Mouse (Mus musculus): ENCODE data around the gene Dbi. TPM values are rescaled to one million over a fixed set of nuclear protein-coding genes. Genes with fewer than 3 reads are reported as not detected.

Dbi gene
- polyA plus RNA-seq, 1 experiment, result 247 TPM

- no peaks in the 10 kb centered on the region for H3K36me3 ChIP-seq (ENCODE audit: control insufficient read depth, insufficient read depth, low read length)
- no peak overlapping the region for H3K27ac ChIP-seq (ENCODE audit: control insufficient read depth, insufficient read depth, low read length)
- no peak for DNase-seq
- H3K4me1 ChIP-seq (replicated peaks; ENCODE audit: control insufficient read depth, insufficient read depth, low read length), result no peaks in the 10 kb centered on the region
- no peak overlapping the region for H3K4me3 ChIP-seq (ENCODE audit: control insufficient read depth, insufficient read depth, low read length)
- TF ChIP-seq POLR2A (IDR thresholded peaks at IDR 0.05; ENCODE audit: control insufficient read depth, extremely low read depth, insufficient read depth, low read length, poor library complexity), result no peak
- no peak for TF ChIP-seq CTCF (IDR thresholded peaks at IDR 0.05; ENCODE audit: borderline replicate concordance, control insufficient read depth, extremely low read depth, insufficient read depth, low read length, poor library complexity)
- H3K27me3 ChIP-seq (ENCODE audit: control insufficient read depth, insufficient read depth, low read length), result no peaks in the 10 kb centered on the region
- WGBS, result 94% methylated on average over 8 of the region's 8 CpGs
These were observed 29.9 kb downstream of the Dbi start for GRCm38 (mm10) chr1:120090880-120091570.

DNA sequence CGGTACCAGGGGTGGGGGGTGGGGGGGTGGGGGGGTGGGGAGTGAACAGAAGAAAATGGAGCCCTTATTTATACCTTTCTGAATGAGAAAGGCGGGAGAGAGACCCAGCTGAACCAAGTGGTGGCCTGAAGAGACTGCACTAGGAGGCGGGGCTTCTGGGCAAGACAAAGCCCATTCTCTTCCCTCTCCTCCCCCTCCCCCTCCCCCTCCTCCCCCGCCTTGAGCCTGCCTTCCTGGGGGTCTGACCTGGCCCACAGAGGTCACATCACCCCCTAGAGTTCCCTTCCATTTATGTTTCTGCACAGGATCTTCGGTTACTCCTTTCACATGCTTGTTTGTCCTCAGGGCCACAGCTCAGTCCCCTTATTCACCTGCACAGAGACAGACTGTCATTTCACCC, 31.7 kb downstream of the Dbi start:
- no peak for TF ChIP-seq POLR2A (IDR thresholded peaks at IDR 0.05; ENCODE audit: control insufficient read depth, extremely low read depth, insufficient read depth, low read length, poor library complexity)
- no peak for TF ChIP-seq CTCF (IDR thresholded peaks at IDR 0.05; ENCODE audit: borderline replicate concordance, control insufficient read depth, extremely low read depth, insufficient read depth, low read length, poor library complexity)
- no peaks in the 10 kb centered on the region for H3K4me1 ChIP-seq (replicated peaks; ENCODE audit: control insufficient read depth, insufficient read depth, low read length)
- no peaks in the 10 kb centered on the region for H3K27me3 ChIP-seq (ENCODE audit: control insufficient read depth, insufficient read depth, low read length)
- no peak for DNase-seq
- H3K4me3 ChIP-seq (ENCODE audit: control insufficient read depth, insufficient read depth, low read length), result no peak overlapping the region
- no peak overlapping the region for H3K27ac ChIP-seq (ENCODE audit: control insufficient read depth, insufficient read depth, low read length)
- WGBS, result 67% methylated on average over 5 of the region's 5 CpGs
- H3K36me3 ChIP-seq (ENCODE audit: control insufficient read depth, insufficient read depth, low read length), result no peaks in the 10 kb centered on the region

DNA sequence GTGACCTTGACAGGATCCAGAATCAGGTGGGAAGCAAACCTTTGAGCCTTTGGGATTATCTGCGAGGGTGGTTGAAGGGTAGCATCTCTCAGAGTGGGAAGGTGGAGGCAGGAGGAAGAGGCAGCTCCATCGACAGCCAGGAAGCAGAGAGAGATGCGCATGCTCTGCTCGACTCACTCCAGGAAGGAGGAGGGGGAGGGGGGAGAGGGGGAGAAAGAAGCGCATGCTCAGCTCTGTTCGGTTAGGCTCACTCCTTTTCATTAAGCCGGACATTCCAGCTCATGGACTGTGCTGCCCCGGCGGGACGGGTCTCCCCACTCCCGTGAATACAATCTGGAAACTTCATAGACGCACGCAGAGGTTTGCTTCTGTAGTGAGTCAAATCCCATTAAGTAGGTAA, 34.2 kb downstream of the Dbi start:
- no peak for DNase-seq
- no peak overlapping the region for H3K27ac ChIP-seq (ENCODE audit: control insufficient read depth, insufficient read depth, low read length)
- no peak overlapping the region for H3K4me3 ChIP-seq (ENCODE audit: control insufficient read depth, insufficient read depth, low read length)
- H3K4me1 ChIP-seq (replicated peaks; ENCODE audit: control insufficient read depth, insufficient read depth, low read length), result no peaks in the 10 kb centered on the region
- H3K36me3 ChIP-seq (ENCODE audit: control insufficient read depth, insufficient read depth, low read length), result no peaks in the 10 kb centered on the region
- no peak for TF ChIP-seq CTCF (IDR thresholded peaks at IDR 0.05; ENCODE audit: borderline replicate concordance, control insufficient read depth, extremely low read depth, insufficient read depth, low read length, poor library complexity)
- 84% methylated on average over 13 of the region's 13 CpGs for WGBS
- H3K27me3 ChIP-seq (ENCODE audit: control insufficient read depth, insufficient read depth, low read length), result no peaks in the 10 kb centered on the region

DNA sequence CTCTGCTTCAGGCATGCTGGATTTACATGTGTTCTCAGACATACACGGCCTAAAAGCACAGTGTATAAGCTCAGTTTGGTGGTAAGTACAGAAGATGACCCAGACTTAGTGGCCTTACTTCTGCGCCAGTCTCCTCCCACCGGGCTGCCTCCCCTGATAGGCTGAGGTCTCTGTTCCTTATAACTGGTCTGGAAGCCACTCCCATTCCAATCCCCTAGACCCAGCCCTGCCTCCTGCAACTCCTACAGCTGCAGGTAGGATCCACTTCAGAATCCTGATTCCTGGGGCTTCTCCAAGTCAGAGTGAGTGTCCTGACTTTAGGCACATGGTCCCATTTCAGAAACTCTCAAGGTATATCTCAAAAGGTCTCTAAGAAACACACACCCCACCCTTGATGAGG, 35.2 kb downstream of the Dbi start:
- H3K27ac ChIP-seq (ENCODE audit: control insufficient read depth, insufficient read depth, low read length), result no peak overlapping the region

DNA sequence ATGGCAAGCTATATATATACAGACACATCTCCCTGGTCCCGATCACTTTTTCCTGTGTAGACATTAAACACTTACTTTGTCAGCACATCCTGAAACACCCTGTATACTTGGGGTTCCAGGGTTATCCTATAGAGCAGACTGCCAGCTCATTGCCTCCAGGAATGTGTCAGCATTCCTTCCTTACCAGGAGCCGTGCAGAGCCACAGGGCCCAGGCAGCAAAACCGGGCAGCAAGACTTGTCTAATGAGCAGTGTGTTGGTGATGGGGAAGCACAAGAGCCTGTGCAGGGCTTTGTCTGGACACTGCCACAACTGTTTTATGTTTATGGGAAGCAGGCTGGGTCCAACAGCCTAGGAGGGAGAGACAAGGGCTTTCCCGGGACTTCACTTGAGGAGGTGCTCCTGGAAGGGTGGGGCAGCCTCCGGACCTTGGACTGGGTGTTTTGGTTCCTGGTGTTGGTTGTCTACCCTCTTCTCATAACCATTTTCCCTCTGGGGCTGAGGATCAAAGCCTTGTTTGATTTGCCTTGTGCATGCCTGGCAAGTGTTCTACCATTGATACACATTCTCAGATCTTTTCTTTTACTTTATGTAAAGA, 36.9 kb downstream of the Dbi start:
- no peaks in the 10 kb centered on the region for H3K27me3 ChIP-seq (ENCODE audit: control insufficient read depth, insufficient read depth, low read length)
- 87% methylated on average over 5 of the region's 5 CpGs for WGBS
- no peaks in the 10 kb centered on the region for H3K4me1 ChIP-seq (replicated peaks; ENCODE audit: control insufficient read depth, insufficient read depth, low read length)

More for the DNA sequence above, 35.2 kb downstream of the Dbi start:
- TF ChIP-seq POLR2A (IDR thresholded peaks at IDR 0.05; ENCODE audit: control insufficient read depth, extremely low read depth, insufficient read depth, low read length, poor library complexity) (no peak), CTCF (IDR thresholded peaks at IDR 0.05; ENCODE audit: borderline replicate concordance, control insufficient read depth, extremely low read depth, insufficient read depth, low read length, poor library complexity) (no peak)
- Histone ChIP-seq H3K27me3 (ENCODE audit: control insufficient read depth, insufficient read depth, low read length) (no peaks in the 10 kb centered on the region), H3K4me1 (replicated peaks; ENCODE audit: control insufficient read depth, insufficient read depth, low read length) (no peaks in the 10 kb centered on the region), H3K36me3 (ENCODE audit: control insufficient read depth, insufficient read depth, low read length) (no peaks in the 10 kb centered on the region), H3K4me3 (ENCODE audit: control insufficient read depth, insufficient read depth, low read length) (no peak overlapping the region)
- no peak for DNase-seq
- 94% methylated on average over 3 of the region's 3 CpGs for WGBS

DNA sequence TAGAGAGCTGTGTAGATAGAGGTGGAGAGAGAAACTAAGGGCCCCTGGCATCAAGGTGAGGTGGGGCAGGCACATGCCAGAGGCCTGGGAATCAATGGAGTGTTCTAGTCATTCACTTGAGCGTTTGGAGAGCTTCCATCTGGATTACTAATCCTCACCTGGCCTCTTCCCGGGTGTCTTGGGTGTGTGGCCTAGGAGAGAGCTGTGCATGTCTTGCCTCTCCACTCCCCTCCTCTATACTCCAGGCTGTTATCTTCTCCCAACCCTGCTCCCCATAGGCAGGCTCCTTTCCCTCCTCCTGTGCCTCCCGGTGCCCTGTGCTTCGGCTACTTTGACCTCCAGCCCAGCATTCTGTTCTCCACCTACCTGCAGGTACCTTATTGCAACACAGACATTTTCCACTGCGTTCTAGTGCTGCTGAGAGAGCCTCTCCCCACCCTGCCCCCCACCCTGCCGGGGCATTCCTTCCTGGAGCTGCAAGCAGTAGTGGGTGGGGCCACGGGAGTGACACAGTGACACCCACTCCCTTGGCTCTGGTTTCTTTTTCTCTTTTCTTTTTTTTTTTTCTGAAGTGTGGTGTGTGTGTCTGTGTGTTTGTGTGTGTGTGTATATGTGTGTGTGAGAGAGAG, 37.8 kb downstream of the Dbi start:
- DNase-seq, result no peak
- TF ChIP-seq POLR2A (IDR thresholded peaks at IDR 0.05; ENCODE audit: control insufficient read depth, extremely low read depth, insufficient read depth, low read length, poor library complexity) (no peak), CTCF (IDR thresholded peaks at IDR 0.05; ENCODE audit: borderline replicate concordance, control insufficient read depth, extremely low read depth, insufficient read depth, low read length, poor library complexity) (no peak)
- 69% methylated on average over 7 of the region's 7 CpGs for WGBS
- H3K36me3 ChIP-seq (ENCODE audit: control insufficient read depth, insufficient read depth, low read length), result no peaks in the 10 kb centered on the region
- no peaks in the 10 kb centered on the region for H3K27me3 ChIP-seq (ENCODE audit: control insufficient read depth, insufficient read depth, low read length)
- no peak overlapping the region for H3K27ac ChIP-seq (ENCODE audit: control insufficient read depth, insufficient read depth, low read length)
- H3K4me1 ChIP-seq (replicated peaks; ENCODE audit: control insufficient read depth, insufficient read depth, low read length), result no peaks in the 10 kb centered on the region
- no peak overlapping the region for H3K4me3 ChIP-seq (ENCODE audit: control insufficient read depth, insufficient read depth, low read length)

More for the DNA sequence above, 36.9 kb downstream of the Dbi start:
- TF ChIP-seq POLR2A (IDR thresholded peaks at IDR 0.05; ENCODE audit: control insufficient read depth, extremely low read depth, insufficient read depth, low read length, poor library complexity), result no peak
- no peak for TF ChIP-seq CTCF (IDR thresholded peaks at IDR 0.05; ENCODE audit: borderline replicate concordance, control insufficient read depth, extremely low read depth, insufficient read depth, low read length, poor library complexity)
- Histone ChIP-seq H3K36me3 (ENCODE audit: control insufficient read depth, insufficient read depth, low read length) (no peaks in the 10 kb centered on the region), H3K4me3 (ENCODE audit: control insufficient read depth, insufficient read depth, low read length) (no peak overlapping the region), H3K27ac (ENCODE audit: control insufficient read depth, insufficient read depth, low read length) (no peak overlapping the region)
- DNase-seq, result no peak

All from thymus, adult 2 months (tissue).